Mouse (Mus musculus) adrenal gland, adult 8-10 months (tissue): ENCODE measurements around the gene Cdhr3. TPM values are rescaled to one million over a fixed set of nuclear protein-coding genes. Genes with fewer than 3 reads are reported as not detected.
"Not testable (repeated sequence)": the region's sequence is repeated elsewhere in the genome, so short reads cannot be mapped to it uniquely, and the experiment has no call there.

Source experiments
- DNase-seq: peaks from one replicate; pipeline ENCODE4 v3.0.0; 2022
- microRNA-seq, 2 experiments: library from miRNA; unstranded; fragments of <30 nt; microRNA quantifications; one replicate each; pipeline ENCODE4 v1.2.0; 2022
- total RNA-seq, 4 experiments: library from RNA; stranded (reverse); gene quantifications; 2 replicates each; pipeline ENCODE4 v1.2.4; 2022

Cdhr3 gene
- total RNA-seq, 4 experiments from 2014 or later, result 0.15 to 0.30 TPM; not detected in 2

DNA sequence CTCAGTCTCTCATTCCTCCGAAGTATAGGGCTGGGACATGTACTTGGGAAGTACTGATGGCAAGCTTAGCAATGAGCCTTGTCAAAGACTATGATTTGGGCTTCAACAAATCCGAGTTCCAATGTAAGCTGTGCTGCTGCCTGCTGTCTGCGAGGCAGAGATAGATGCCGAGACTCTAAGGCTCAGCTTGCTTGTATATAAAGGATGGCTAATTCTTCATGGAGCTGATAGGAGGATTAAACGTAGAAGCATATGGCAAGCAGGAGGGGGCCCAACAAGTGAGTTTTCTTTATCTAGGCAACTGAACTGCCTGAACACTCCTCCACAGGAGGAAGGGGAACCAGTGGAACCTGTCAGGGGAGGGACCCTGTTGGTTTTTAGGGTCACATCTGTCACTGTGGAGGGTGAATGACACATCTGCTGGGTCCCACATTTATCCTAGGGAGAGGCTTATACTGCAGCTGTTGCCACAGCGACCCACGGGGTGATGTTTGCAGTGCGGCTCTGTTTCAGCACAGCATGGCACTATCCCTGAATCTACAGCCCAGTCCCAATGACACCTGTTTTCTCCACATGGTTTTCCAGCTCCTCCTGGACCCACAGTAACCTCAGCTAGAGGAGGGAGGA lies 89.2 kb downstream of the Cdhr3 start:
- no peak for DNase-seq

DNA sequence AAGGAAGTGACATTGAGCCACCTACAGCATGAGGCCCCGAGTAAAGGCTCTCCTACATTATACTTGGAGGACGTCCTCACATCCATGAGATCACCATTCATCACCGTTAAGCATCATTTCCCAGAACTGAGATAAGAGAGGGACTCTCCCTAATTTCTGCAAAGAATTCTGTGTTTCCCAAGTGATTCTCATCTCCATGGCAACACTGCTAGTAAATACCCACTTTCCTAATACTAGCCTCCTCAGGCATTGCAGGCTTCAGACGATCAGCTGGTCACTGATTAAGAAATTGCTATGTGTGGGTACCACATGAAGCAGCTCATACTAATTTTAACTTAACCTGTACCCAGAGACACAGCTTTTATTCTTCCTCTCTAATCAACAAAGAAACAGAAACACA lies 92.3 kb downstream of the Cdhr3 start:
- DNase-seq, result no peak

DNA sequence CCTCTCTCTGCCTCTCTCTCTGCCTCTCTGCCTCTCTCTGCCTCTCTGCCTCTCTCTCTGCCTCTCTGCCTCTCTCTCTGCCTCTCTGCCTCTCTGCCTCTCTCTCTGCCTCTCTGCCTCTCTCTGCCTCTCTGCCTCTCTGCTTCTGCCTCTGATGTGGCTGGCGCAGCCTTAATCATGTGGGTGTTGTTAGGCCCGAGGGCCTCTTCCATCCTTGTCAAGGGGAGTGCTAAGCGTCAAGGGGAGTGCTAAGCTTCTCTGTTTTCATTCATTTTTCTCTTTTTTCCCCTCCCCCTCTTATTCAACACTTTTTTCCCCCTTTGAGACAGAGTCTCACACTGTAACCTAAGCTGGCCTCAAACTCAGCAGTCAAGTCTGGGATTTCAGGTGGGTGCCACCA lies 92.9 kb downstream of the Cdhr3 start:
- not testable (repeated sequence) for DNase-seq

DNA sequence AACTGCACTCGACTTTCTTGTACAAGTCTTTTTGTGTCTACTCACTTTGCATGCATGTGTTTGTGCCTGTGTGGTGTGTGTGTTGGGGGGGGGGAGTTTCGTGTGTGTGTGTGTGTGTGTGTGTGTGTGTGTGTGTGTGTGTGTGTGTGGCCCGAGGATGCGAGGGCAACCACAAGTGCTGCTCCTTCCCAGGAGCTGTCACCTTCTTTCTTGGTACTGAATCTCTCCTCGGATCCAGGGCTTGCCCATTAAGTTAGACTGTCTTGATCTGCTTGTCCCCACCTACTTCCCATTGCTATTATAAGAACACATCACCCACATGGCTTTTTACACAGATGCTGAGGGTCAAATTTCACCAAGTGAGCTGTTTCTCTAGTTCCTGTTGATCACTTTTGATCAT lies 93.9 kb downstream of the Cdhr3 start:
- DNase-seq, result no peak

DNA sequence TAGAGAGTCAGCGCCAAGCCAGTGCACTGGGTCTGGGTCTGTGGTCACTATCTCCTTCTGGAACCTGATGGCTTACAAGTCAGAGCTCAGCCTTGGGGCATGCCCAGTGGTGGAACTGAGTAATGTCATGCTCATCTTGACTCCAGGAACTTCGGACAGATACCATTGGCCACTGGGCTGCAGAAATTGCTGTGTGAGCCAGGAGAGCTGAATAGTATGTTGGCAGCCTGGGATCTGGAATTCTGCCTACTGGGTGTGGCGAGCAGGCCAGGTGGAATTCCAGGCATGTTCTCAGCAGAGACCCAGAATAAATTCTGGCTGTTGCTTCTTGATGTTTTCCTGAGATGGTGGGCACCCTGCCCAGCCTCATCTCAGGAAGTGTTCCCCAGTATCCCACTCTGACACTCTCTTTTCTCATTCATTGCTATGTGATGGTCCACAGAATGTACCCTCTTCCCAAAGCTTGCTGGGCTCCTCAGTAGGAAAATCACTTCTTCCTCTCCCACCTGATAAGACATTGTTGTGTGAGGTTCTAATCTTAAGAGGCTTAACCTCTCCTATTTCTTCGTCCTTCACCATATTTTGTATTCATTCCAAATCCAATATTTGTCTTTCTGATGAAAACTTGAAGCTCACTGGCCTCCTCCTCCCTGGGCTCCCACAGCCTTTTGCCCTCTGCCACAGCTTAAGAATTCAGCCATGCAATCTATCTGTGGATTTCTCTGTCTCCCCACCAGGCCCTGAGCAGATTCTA lies 97.4 kb downstream of the Cdhr3 start:
- DNase-seq, result no peak

DNA sequence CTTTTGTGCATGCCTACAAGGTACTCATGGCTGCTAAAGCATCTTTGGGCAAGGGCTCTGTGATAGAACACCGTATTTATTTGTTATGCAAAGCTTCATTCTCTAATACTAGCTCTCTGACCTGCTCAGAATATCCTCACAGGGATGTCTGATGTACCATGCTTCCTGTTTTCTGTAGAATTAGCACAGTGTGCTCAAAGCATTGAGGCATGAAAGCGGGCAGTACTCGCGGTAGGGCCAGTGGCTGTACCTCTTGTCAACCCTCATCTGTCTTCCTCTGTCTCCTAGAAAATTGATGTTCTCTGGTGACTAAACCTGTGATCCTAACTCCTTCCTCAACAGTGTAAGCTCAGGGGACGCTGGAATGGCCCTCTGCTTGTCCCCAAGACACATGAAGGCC lies 98.6 kb downstream of the Cdhr3 start:
- DNase-seq, result no peak

DNA sequence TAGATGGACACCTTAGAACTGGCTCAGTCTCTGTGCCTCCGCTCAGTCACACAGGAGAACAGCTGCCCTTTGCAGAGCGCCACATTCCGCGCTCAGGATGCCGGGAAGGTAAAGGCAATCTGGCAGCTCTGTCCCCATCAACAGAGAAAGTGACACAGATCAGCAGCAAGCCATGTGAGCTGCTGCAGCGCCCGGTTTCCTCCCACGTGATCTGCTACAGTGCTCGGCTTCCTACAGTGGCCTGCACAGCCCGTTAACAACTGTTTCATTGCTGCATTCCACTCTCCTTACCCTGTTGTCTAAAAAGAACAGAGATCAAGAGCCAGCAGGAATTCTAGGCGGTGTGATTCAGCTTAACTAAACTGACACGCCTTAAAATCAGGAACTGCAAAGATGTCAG lies 102.9 kb downstream of the Cdhr3 start:
- DNase-seq, result no peak

DNA sequence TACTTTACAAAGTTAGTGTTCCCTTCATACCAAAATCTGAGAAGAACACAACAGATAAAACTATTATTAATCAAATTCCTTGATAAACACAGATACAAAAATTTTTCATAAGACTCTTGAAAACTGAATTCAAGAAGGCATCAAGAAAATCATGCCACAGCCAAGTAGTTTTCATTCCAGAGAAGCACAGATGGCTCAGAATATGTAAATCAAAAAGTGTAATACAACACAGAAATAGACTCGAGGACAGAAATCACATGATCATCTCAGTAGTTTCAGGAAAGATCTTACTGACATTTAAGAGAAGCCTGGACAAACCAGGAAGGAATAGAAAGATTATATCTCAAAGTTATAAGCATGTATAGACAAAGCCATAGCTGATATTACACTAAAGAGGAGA lies 106.4 kb downstream of the Cdhr3 start:
- no peak for DNase-seq

Small RNAs within 50 kb of the gene (microRNA-seq; reads per million reads assigned to microRNA genes)
- 0 reads per million in 2 experiments for gene Gm22904

Other genes with a start within 250 kb of the Cdhr3 start
- gene Sypl, start 139.0 kb downstream of the Cdhr3 start, total RNA-seq, result 100 to 1,000 TPM; 104 to 117 (median 108) TPM
- 10 to 100 TPM; 25.2 to 44.6 (median 35.4) TPM for gene Atxn7l1, start 54.8 kb upstream of the Cdhr3 start, total RNA-seq